Mouse (Mus musculus) testis, postnatal 14 days (tissue): ENCODE results near the gene Cep89.

Source experiments
- DNase-seq: peaks from one replicate; pipeline ENCODE4 v3.0.0; 2021; ENCODE audit warnings: low spot score

Cep89 gene

DNA sequence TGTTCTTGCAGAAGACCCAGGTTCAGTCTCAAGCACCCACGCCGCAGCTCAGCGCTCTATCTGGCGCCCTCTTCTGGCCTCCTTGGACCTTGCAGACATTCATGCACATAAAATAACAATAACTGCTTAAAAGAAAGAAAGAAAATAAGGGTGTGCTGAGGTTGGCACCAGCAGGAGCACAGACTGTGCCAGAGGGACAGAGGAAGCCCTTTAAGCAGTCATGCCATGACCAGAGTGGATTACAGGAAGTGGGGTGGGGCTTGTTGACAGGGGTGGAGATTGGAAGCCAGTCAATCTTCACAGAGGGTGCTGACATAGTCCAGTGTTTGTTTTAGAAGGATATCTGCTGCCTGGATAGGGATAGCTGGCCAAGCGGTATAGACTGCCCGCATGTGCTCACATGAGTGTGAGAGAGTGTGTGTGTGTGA, 10.3 kb upstream of the Cep89 start:
- no peak for DNase-seq

- DNase-seq = no peak
Measured at GRCm38 (mm10) chr7:35388694-35389093, 8.1 kb upstream of the Cep89 start.

- no peak for DNase-seq
Measured at GRCm38 (mm10) chr7:35392935-35393334, 3.9 kb upstream of the Cep89 start.

DNA sequence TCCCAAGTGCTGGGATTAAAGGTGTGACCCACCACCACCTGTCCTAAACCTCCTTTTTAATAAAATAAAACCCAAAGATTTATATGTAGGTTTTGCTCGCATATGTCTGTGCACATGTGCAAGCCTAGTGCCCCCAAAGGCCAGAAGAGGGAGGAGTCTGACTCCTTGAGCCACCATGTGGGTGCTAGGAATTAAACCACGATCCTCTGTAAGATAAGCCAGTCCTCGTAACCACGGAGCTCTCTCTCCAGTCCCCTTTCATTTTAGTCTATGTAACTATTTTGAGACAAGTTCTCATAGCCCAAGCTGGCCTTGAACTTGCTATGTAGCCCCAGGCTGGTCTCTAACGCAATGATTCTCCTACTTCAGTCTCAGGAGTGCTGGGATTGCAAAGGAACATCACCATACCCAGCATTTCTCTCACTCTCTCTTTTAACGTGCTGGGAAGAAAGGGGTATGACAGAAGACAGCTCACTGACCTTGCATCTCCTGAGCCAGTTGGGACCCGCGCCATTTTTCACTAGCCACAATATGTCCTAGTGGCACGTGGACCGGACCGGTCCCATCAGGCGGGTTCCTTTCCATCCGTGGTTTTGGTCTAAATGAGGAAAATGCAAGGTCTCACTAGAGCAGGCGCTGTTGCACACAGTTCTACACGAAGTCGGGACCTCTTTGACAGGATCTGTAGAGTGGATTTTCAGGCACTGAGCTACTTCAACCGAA, 940 bp upstream of the Cep89 start:
- DNase-seq = no peak

DNA sequence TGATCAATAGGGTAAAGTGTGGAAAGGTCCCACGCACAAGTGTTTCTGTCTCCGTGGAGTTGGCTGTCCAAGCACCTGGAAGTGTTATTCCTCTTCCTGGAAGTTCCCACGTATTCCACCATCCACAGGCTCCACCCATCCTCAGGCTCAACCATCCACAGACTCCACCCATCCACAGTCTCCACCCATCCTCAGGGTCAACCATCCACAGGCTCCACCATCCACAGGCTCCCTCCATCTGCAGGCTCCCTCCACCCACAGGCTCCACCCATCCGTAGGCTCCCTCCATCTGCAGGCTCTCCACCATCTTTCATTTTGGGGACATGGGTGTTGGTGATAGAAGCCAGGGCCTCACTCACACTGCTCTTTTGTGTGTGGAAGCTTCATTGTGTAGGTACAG, 4.3 kb downstream of the Cep89 start:
- no peak for DNase-seq

DNA sequence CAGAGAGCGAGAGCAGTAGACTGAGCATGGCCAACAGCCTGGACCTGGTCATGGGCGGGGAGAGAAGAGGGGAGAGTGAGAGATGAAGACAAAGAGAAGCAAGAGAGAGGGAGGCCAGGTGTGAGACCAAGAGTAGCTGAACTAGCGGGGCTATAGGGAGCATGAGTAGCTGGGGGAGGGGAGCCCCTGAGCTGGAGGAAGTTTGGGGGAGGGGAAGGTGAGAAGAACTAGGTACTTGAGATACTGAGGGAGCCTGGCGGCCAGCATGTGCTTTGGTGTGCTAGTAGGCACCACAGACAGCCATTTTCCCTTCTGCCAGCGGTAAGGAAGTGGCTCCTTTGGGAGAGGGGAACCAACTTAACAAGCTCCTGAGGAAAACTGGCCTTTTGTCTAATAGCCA, 18.4 kb downstream of the Cep89 start:
- DNase-seq = no peak

- no peak for DNase-seq
Measured at GRCm38 (mm10) chr7:35415801-35416653, 19.2 kb downstream of the Cep89 start.

GRCm38 (mm10) chr7:35416654-35416948, 19.8 kb downstream of the Cep89 start:
- no peak for DNase-seq

GRCm38 (mm10) chr7:35423071-35423470, 26.2 kb downstream of the Cep89 start:
- no peak for DNase-seq

DNA sequence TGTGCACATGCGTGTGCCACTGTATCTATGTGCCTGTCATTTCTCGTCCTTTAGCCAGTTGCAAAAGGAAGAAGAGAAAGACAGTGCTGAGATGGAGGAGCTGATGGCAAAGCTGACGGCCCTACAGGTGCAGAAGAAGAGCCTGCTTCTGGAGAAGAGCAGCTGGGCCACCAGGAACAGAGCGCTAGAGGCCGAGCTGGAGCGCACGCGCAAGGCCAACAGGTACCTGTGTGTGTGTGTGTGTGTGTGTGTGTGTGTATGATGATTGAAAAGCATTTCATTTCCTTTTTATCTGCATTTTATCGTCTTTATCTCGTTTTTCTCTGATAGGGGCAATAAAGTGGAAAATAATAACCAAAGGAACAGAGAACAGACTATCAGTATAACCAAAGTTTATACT, 31.3 kb downstream of the Cep89 start:
- DNase-seq = no peak

DNA sequence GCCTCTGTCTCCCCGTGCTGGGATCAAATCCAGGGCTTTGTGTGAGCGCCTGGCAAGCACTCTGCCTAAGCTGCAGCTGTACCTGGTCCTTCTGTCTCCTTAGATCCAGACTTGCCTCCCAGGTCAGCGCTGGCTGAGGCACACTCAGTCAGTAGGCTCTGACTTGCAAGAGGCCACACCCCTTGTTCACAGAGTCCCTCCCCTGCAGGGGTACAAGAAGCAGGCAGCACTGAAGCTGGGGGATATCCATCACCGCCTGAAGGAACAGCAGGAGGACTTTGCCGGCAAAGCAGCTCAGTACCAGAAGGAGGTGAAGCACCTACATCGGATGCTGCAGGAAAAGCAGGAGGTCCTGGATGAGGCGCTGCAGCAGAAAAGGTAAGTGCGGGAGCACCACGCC, 38.4 kb downstream of the Cep89 start:
- no peak for DNase-seq

DNA sequence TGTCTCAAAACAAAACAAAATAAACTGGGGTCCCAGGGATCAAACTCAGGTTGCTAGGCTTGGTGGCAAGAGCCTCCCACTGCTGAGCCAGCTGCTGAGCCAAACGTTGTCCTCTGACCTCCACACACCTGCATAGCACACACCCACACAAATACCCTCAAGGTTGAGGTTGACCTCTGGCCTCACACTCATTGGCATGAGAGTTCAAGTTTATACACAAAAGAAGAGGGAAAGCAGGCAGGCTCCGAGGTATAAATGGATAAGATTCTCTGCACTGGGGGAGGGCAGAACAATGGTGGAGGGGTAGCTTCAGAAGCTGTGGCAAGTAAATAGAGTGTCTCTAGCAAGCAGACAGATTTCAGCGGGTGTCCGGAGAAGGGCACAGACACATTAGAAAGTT, 50.7 kb downstream of the Cep89 start:
- DNase-seq = no peak

DNA sequence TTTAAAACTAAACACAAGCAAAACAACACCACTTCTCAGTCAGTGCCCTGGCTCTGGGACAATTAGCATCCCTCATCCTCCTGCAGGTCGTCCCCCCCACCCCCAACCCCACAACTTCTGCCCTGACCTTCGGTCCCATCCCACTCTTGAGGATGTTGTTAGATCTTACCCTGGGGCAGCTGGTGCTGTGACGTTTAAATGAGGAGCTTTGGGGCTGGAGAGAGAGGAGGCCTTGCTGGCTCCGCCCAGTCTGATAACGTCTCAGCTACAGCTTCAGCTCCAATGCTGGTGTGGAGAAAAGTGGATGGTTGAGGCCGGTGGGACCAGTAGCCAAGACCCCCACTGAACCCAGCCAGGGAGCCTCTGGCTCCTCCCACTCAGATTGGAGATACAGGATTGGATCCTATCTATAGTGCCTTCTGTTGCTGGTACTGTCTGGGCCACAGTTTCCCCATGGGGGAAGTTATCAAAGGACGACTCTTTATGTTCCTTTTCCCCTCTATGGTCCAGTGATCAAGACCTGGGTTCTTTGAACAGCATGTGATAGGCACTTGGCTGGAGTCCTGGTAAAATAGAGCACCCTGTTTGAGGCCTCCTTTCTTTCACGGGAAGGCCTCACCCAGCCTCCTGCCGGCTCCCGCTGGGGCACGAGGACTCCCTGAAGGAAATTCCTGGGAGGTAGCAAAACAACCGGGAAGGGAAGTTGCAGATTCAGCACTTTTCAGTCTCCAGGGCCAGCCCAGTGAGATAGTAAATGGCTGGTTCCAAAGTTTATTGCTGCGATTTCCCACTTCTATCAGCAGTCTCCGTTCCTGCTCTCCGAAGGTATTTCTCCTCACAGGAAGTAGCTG, 51.4 kb downstream of the Cep89 start, which contains the start of gene Slc7a9:
Slc7a9 (plus strand) TSS at position 801 of the 851 bp plus-strand sequence.
- DNase-seq = peak; percentile 33

DNA sequence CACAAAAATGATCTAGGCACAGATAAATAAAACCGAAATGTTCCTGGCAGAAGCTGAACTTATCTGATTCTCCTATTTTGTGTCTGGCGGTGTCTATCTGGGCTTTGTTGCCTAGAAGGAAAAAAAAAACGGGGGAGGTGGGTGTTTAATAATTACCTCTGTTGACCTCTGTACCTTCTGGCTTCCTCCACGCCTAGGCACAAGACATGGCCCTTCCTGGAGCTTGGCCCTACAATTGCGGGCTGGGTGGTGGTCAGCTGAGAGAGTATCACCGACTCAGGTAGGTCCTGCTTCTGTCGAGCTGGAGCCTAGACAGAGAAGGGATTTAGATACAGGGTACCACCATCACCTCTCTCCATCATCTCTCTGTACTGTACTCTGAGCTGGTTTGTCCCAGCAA, 52.0 kb downstream of the Cep89 start:
- DNase-seq = no peak

GRCm38 (mm10) chr7:35456091-35456814, 59.4 kb downstream of the Cep89 start:
- DNase-seq = no peak

GRCm38 (mm10) chr7:35460971-35461370, 64.1 kb downstream of the Cep89 start:
- no peak for DNase-seq

DNA sequence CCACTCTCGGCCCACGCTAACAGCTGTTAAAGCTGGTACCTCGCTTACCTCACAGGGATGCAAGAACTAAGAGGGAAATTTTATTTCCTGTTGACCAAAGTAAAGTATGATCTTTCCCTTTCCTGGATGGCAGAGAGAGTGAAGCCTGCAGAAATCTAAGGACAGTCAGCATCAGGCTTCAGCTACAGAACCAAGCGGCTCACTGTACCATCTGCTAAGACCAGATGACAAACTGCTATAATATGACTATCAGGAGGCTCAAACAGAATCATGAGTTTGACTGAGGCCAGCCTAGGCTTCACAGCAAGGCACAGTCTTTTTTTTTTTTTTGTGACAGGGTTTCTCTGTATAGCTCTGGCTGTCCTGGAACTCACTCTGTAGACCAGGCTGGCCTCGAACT, 68.2 kb downstream of the Cep89 start:
- no peak for DNase-seq

GRCm38 (mm10) chr7:35467856-35468255, 71.0 kb downstream of the Cep89 start:
- no peak for DNase-seq

- no peak for DNase-seq
Measured at GRCm38 (mm10) chr7:35470794-35471193, 74.0 kb downstream of the Cep89 start.

DNA sequence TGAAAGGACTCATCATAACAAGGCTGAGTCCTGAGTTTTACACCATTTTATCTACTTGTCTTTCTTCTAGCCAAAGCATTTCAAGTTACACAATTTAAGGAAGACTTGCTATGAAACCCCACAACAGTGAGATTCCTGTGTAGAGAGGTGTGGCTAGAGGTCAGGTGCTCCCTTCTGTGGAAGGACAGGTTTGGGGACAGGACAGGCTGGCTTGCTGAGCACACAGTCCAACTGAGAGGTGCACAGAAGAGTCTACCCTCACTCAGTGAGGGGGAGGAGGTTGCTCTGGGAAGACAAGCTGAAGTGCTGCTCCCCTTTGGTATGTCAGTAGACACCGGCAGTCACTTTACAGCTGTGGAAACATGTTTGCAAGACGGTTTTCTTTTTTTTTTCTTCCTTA, 79.6 kb downstream of the Cep89 start:
- no peak for DNase-seq

GRCm38 (mm10) chr7:35485126-35485525, 88.3 kb downstream of the Cep89 start:
- no peak for DNase-seq

DNA sequence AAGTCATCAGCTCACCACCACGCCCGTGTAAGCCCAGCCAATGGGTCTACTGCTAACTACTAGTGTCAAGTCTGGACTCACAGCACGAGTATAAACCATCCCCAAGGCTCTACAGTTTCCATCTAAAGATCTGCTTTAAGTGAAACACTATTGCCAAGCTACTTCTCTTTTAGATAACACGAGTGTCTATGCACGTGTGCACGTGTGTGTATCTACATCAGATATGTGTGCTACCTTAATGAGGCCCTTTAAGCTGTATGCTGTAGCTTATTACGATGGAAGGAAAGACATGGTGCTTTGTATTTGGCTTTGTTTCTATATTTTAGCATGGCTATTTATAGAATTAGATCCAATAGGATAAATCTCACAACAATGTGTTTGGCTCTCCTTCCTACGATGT, 89.7 kb downstream of the Cep89 start:
- no peak for DNase-seq
